Mouse (Mus musculus) bone marrow, adult 2 months (tissue): ENCODE data around the gene Irf2. TPM values are rescaled to one million over a fixed set of nuclear protein-coding genes. Genes with fewer than 3 reads are reported as not detected.

Experiments used
- H3K27ac ChIP-seq: fragments of 200-500 bp; 2 replicates; pipeline ENCODE4 v1.5.1; 2012; ENCODE audit warnings: low read depth, mild to moderate bottlenecking, control low read depth, inconsistent platforms, low read length; ENCODE audit not compliant: control insufficient read depth, poor library complexity, insufficient read depth
- H3K4me1 ChIP-seq: fragments of 200-500 bp; 2 replicates; pipeline ENCODE4 v1.6.1; 2011; ENCODE audit warnings: low read length; ENCODE audit not compliant: control insufficient read depth, insufficient read depth
- H3K4me3 ChIP-seq: fragments of 200-500 bp; replicated peaks from 2 replicates; pipeline ENCODE3; 2011; ENCODE audit warnings: mild to moderate bottlenecking, low read depth, low read length, control low read depth; ENCODE audit not compliant: control insufficient read depth
- CTCF ChIP-seq: fragments of 200-500 bp; IDR thresholded peaks from 2 replicates; pipeline ENCODE4 v1.5.1; 2011; ENCODE audit warnings: low read length, control low read depth; ENCODE audit not compliant: control insufficient read depth, insufficient read depth
- POLR2A ChIP-seq: fragments of 200-500 bp; IDR thresholded peaks from 2 replicates; pipeline ENCODE4 v1.6.1; 2011; ENCODE audit warnings: low read depth, mild to moderate bottlenecking, control low read depth, low read length, borderline replicate concordance; ENCODE audit not compliant: control insufficient read depth
- WGBS: fragments of 180-500 bp; shearing (Covaris S2); methylation state at CpG from one replicate; pipeline ENCODE4 v1.1.7; 2018; 5-methylcytosine and 5-hydroxymethylcytosine counted together
- polyA plus RNA-seq: library from polyadenylated mRNA; stranded (reverse); fragments of >200 nt; gene quantifications from 2 replicates; pipeline ENCODE4 v1.2.4, GENCODE M21; 2011; ENCODE audit warnings: low replicate concordance; ENCODE audit not compliant: missing spikeins, insufficient read depth, insufficient read length

Irf2 gene
- polyA plus RNA-seq, 1 experiment: 63.2 TPM

DNA sequence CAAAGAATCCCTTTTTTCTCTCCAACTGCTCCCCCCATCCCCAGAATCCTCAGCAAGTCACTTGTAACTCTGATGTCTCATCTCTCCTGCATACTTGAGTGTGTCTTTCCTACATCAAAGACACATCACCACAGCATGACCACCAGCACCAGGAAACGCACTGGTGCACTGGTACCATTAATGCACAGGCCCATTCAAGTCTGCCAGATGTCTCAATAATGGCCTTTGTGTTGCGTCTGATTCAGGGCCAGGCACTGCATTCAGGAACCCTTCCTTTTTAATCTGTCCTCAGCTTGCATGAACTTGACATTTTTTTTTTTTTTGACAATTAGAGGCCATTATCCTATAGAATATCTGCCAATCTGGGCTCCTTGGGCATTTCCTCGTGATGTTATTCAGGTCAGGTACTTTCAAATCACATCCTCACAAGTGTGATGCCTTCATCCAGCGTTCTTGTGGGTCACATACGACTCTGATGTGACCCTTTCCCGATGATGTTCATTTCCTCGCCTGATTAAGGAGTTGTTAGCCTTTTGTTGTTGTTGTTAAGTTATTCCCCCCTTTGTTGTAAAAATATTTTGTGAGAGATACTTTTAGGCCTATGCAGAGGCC is 31.5 kb downstream of the Irf2 start:
- H3K4me1 ChIP-seq: peaks cover 6% of the 10 kb centered on the region

DNA sequence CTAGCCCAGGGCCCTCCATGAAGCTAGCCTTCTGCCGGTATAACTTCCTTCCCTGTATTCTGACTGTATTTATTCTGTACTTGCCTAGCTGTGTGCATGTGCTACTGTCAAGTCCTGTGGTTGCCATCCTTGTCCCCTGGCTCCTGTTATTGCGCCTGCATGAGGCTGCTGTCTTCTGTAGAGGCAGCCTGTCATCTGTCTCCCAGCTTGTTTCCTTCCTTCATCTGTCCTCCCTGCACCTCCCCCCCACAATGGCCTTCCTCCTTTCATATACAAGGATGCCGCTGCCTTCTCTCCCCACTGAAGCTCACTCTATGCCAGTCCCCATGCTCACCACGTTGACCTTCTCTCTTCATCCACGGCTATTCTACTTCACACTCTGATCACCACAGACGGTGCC is 33.3 kb downstream of the Irf2 start:
- WGBS: 29% methylated on average over 6 of the region's 6 CpGs
- Histone ChIP-seq H3K4me3 (no peak overlapping the region), H3K4me1 (peaks cover 6% of the 10 kb centered on the region), H3K27ac (no peak overlapping the region)
- TF ChIP-seq POLR2A: no peak
- no peak for TF ChIP-seq CTCF

More for the DNA sequence above, 31.5 kb downstream of the Irf2 start:
- TF ChIP-seq POLR2A: no peak
- TF ChIP-seq CTCF: no peak
- WGBS: 92% methylated on average over 7 of the region's 7 CpGs
- H3K4me3 ChIP-seq: no peak overlapping the region
- H3K27ac ChIP-seq: no peak overlapping the region

DNA sequence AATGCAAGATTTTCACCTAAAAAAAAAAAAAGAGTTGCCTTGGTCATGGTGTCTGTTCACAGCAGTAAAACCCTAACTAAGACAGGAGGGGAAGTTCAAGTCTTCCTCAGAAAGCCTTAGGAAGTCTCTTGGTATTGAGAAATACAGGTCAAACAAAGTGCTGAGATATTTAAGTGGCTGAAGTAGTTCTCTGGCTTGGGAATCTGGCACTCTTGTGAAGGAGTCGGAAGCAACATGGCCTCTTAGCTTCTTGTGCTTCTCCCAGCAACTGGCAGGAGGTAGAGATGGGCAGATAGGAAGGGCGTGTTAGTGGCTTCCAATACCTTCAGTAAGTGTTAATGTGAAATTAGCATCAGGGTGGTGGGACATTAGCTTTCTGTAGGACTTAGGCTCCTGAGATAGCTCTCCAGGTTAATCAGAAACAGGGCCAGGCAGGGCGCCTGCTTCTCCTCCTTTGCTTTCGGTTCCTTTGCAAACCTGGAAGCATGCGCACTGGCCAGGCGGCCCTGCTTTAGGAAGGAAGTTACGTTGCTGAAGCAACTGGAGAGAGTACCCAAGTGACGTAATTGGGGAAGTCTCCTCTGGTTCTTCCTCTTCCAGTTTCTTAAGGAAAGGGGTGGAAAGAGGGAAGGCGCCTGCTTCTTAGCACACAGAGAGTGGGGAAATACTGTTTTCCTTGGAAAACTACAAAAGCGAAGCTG is 38.4 kb downstream of the Irf2 start:
- H3K27ac ChIP-seq: peak overlapping the region; percentile 52; the same call in 1 of the 2 replicates
- peak overlapping the region; percentile 21 for H3K4me3 ChIP-seq
- H3K4me1 ChIP-seq: peaks cover 2% of the 10 kb centered on the region
- TF ChIP-seq POLR2A (no peak), CTCF (no peak)
- WGBS: 49% methylated on average over 10 of the region's 10 CpGs

DNA sequence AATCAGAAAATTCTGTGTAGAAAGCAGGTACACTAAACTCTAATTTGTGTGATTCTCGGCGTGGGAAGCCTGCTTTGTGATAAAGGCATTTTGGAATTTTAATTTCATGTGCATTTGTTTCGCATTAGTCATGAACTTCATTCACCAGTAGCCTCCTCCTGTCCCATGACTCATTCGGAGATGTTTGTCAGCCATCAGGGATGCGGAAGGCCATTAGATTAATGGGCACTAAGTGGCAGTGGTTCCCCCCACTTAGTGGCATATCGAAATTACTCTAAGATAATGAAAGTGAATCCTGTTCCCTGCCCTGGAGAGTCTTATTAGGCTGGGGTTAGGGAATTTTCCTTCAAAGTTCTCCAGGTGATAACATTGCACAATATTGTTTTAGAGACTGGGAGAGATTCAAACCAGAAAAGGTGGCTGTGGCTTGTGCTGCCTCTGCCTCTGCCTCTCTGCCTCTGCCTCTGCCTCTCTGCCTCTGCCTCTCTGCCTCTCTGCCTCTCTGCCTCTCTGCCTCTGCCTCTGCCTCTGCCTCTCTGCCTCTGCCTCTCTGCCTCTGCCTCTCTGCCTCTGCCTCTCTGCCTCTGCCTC is 41.6 kb downstream of the Irf2 start:
- no peak for TF ChIP-seq CTCF
- TF ChIP-seq POLR2A: no peak
- no peak overlapping the region for H3K27ac ChIP-seq
- H3K4me3 ChIP-seq: no peak overlapping the region
- WGBS: 89% methylated on average over 6 of the region's 6 CpGs
- H3K4me1 ChIP-seq: no peaks in the 10 kb centered on the region; the same call in none of the 2 replicates

DNA sequence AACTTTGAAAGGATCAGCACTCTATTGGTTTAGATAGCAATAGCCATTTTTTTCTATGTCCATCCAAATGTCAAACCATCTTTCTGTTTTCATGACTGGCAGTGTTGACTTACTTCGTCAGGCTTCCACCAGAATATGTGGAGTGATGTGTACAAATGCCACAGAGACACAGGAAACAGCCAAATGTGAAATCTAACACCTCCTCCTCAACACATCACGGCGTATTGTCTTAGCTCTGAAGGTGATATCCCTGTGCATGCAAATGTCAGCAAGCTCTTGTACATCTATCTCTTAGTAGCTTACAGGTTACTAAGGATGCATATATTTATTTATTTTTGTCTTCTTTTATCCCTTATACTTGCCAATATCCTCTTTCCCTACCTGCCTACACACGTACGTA is 42.7 kb downstream of the Irf2 start:
- Histone ChIP-seq H3K4me3 (no peak overlapping the region), H3K4me1 (peaks cover 4% of the 10 kb centered on the region), H3K27ac (no peak overlapping the region)
- 86% methylated on average over 5 of the region's 5 CpGs for WGBS
- TF ChIP-seq CTCF (no peak), POLR2A (no peak)

DNA sequence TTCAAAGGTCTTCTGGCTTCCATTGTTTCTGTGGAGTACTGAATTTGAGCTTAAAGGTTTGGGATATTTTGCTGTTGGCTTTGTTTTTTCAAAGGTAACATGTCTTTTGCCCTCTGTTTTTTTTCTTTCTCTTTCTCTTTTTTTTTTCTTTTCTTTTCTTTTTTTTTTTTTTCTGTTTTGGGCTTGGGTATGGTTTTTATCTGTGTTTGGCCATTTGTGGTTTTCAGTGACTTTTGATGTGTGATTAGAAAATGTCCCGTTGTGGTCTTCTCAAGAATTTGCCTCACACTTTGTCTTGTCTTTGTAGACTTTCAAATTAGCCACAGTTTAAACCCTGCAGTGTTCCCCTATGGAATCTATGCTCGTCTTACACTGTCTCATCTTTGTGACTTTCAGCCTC is 45.5 kb downstream of the Irf2 start:
- TF ChIP-seq POLR2A (no peak), CTCF (no peak)
- no peak overlapping the region for H3K27ac ChIP-seq
- peaks cover 9% of the 10 kb centered on the region for H3K4me1 ChIP-seq
- H3K4me3 ChIP-seq: no peak overlapping the region
- 31% methylated on average over 2 of the region's 2 CpGs for WGBS

DNA sequence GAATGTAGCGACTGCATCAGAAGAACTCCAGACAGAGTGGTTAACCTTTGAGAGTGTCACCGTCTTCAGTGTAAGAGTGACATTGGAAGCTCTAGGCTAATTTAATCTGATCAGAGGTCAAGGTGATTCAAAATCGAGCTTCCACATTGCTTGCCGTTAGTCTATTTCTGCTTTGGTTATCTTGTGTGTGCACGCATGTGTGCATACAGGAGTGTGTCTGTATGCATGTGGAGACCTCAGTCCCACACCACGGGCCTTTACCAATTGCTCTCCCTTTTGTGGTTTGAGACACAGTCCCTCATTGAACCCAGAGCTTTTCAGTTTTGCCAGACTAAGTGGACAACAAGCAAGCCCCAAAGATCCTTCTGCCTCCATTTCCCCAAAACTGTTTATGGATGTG is 46.4 kb downstream of the Irf2 start:
- Histone ChIP-seq H3K4me1 (peaks cover 9% of the 10 kb centered on the region), H3K4me3 (no peak overlapping the region), H3K27ac (no peak overlapping the region)
- 66% methylated on average over 6 of the region's 6 CpGs for WGBS
- TF ChIP-seq POLR2A (no peak), CTCF (no peak)

DNA sequence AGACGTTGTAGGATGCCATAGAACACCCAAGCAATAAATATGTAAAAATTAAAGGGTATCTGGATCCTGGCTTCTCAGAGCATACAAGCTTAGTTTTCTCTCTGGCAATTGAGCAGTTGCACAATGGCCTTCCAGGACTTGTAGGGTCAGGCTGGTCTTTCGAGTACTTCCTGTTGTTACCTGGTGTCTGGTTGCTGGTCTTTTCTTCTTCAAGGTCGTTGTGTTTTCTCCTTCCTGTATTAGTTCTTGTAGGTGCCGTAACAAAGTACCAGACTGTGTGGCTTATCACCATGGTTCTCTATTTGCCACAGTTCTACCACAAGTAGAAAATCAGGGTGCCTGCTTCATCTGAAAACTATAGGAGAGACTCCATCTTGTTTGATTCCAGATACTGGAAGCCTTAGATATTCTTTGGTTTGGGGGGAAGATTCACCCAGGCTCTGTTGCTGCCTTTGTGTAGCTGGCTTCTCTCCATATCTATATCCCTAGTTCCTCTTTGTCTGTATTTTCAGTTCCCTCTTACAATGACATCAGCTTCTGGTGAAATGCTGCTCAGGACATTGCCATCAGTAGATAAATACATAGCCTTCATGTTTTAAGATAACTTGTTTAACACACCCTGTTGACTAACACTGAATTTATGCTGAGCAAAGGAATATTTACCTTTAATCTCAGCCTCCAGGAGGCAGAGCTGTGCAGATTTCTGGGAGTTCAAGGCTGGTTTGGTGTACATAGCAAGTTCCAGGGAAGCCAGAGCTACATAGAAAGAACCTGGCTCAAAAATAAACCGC is 49.8 kb downstream of the Irf2 start:
- peak overlapping the region; percentile 55; the same call in 1 of the 2 replicates for H3K27ac ChIP-seq
- WGBS: 31% methylated on average over 5 of the region's 5 CpGs
- no peak for TF ChIP-seq POLR2A
- no peak for TF ChIP-seq CTCF
- no peak overlapping the region for H3K4me3 ChIP-seq
- H3K4me1 ChIP-seq: peaks cover 22% of the 10 kb centered on the region
